17 mouse cellular contexts compared by ENCODE assay signal in the genomic region with DNA sequence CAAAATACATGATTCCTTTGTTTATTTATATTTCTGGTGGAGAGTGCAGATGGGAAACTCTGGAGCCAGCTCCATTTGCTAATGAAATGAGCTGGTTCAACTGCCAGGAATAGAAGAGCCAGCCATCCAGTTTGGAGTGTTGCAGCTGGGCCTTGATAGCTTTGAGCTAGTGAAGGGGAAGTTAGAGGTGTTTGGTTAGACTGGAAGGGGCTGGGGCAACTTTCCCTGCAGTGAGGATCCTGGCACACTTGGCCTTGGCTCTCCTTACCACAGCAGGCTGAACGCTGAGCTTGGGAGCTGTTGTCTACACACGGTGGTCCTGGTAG.
DNase-seq lines count a peak whose midpoint lies in the region; ATAC-seq and TF ChIP-seq lines count a peak whose summit lies in the region.
"Had no signal": no experiment of that assay in that cellular context is flagged by ENCODE, and none has a peak within 500 bp of the region (broad histone marks: within the 10 kb centered on the region; RNA-seq: fewer than 3 reads in every experiment).

No protein-coding gene starts in this region.

- no peak overlapping the region for H3K9ac ChIP-seq in forebrain, postnatal 0 days
- H3K9ac ChIP-seq in lung, embryonic 16.5 days (ENCODE audit: low read length): no peak overlapping the region
- no peak overlapping the region for H3K9ac ChIP-seq in limb, embryonic 11.5 days (ENCODE audit: low read length)
- H3K9ac ChIP-seq: kidney, embryonic 15.5 days; liver, embryonic 14.5 days had no signal

- TF ChIP-seq POLR2A in lung, adult 2 months (IDR thresholded peaks at IDR 0.05; ENCODE audit: borderline replicate concordance, extremely low read depth, low read depth, low read length): no peak
- no peak for TF ChIP-seq POLR2A in brain, embryonic 14.5 days (IDR thresholded peaks at IDR 0.05; ENCODE audit: borderline replicate concordance, extremely low read depth, insufficient read depth, insufficient read length, poor library complexity, severe bottlenecking)
- TF ChIP-seq POLR2A in thymus, adult 2 months (IDR thresholded peaks at IDR 0.05; ENCODE audit: control insufficient read depth, extremely low read depth, insufficient read depth, low read length, poor library complexity): no peak

- 0 out of 2 replicates have a peak, but pooled peaks cover 4% of the 10 kb centered on the region for H3K27me3 ChIP-seq in forebrain, postnatal 0 days (ENCODE audit: insufficient read depth, low read length)
- no peaks in the 10 kb centered on the region for H3K27me3 ChIP-seq in forebrain, embryonic 10.5 days (ENCODE audit: poor library complexity, severe bottlenecking)
- H3K27me3 ChIP-seq in lung, embryonic 16.5 days (ENCODE audit: control insufficient read depth, insufficient read depth, low read depth, low read length): no peaks in the 10 kb centered on the region
- H3K27me3 ChIP-seq in limb, embryonic 11.5 days (ENCODE audit: control insufficient read depth, insufficient read depth, low read length): no peaks in the 10 kb centered on the region
- no peaks in the 10 kb centered on the region for H3K27me3 ChIP-seq in thymus, adult 2 months (ENCODE audit: control insufficient read depth, insufficient read depth, low read length)
- H3K27me3 ChIP-seq: kidney, embryonic 15.5 days had no signal

- no peaks in the 10 kb centered on the region for H3K9me3 ChIP-seq in forebrain, postnatal 0 days (ENCODE audit: low read length)
- H3K9me3 ChIP-seq in forebrain, embryonic 10.5 days: no peaks in the 10 kb centered on the region
- H3K9me3 ChIP-seq in lung, embryonic 16.5 days (ENCODE audit: control insufficient read depth, low read length): no peaks in the 10 kb centered on the region
- no peaks in the 10 kb centered on the region for H3K9me3 ChIP-seq in limb, embryonic 11.5 days (ENCODE audit: control insufficient read depth, low read length)
- H3K9me3 ChIP-seq: G1E; kidney, embryonic 15.5 days had no signal

- DNase-seq in forebrain, postnatal 0 days: peak; percentile 71
- no peak for DNase-seq in forebrain, embryonic 10.5 days (ENCODE audit: extremely low spot score, low spot score)
- no peak for DNase-seq in lung, adult 2 months
- peak; percentile 62 for DNase-seq in brain, embryonic 14.5 days (ENCODE audit: low read depth)
- no peak for DNase-seq in limb, embryonic 11.5 days (ENCODE audit: low spot score)
- no peak for DNase-seq in thymus, adult 2 months
- no peak for DNase-seq in embryo, embryonic 10.5 days (ENCODE audit: low spot score)
- DNase-seq: adrenal gland, postnatal 14 days; cerebellum, postnatal 25 days; gastrocnemius, postnatal 25 days; heart, postnatal 10 days; thymus, postnatal 25 days had no signal

- no peak overlapping the region for H3K27ac ChIP-seq in forebrain, postnatal 0 days (ENCODE audit: low read depth, low read length)
- H3K27ac ChIP-seq in forebrain, embryonic 10.5 days: no peak overlapping the region
- H3K27ac ChIP-seq in lung, embryonic 16.5 days (ENCODE audit: low read length): no peak overlapping the region
- H3K27ac ChIP-seq in limb, embryonic 11.5 days (replicated peaks; ENCODE audit: low read depth, low read length): peak overlapping the region; percentile 15; the same call in 1 of the 2 replicates
- H3K27ac ChIP-seq in thymus, adult 2 months (ENCODE audit: control insufficient read depth, insufficient read depth, low read length): no peak overlapping the region
- H3K27ac ChIP-seq: kidney, embryonic 15.5 days; layer of hippocampus, adult 2 months; liver, embryonic 14.5 days had no signal

- TF ChIP-seq CTCF in forebrain, postnatal 0 days (IDR thresholded peaks at IDR 0.05; ENCODE audit: low read depth): no peak
- no peak for TF ChIP-seq CTCF in lung, adult 2 months (IDR thresholded peaks at IDR 0.05; ENCODE audit: insufficient read depth, low read length)
- no peak for TF ChIP-seq CTCF in brain, embryonic 14.5 days (IDR thresholded peaks at IDR 0.05; ENCODE audit: borderline replicate concordance, extremely low read depth, insufficient read depth, insufficient read length)
- TF ChIP-seq CTCF in thymus, adult 2 months (IDR thresholded peaks at IDR 0.05; ENCODE audit: borderline replicate concordance, control insufficient read depth, extremely low read depth, insufficient read depth, low read length, poor library complexity): no peak

- 0 out of 2 replicates have a peak, but pooled peaks cover 5% of the 10 kb centered on the region for H3K4me1 ChIP-seq in forebrain, postnatal 0 days (ENCODE audit: insufficient read depth)
- H3K4me1 ChIP-seq in forebrain, embryonic 10.5 days: peaks cover 14% of the 10 kb centered on the region; the same call in 1 of the 2 replicates
- H3K4me1 ChIP-seq in lung, embryonic 16.5 days (replicated peaks; ENCODE audit: control insufficient read depth, insufficient read depth, low read length): peaks cover 6% of the 10 kb centered on the region; the same call in 1 of the 2 replicates
- H3K4me1 ChIP-seq in lung, adult 2 months (ENCODE audit: control insufficient read depth, insufficient read depth, low read length): no peaks in the 10 kb centered on the region
- peaks cover 29% of the 10 kb centered on the region for H3K4me1 ChIP-seq in limb, embryonic 11.5 days (ENCODE audit: control insufficient read depth, insufficient read depth, low read length)
- H3K4me1 ChIP-seq in thymus, adult 2 months (replicated peaks; ENCODE audit: control insufficient read depth, insufficient read depth, low read length): no peaks in the 10 kb centered on the region

- 51% methylated on average over 2 of the region's 2 CpGs for WGBS in forebrain, postnatal 0 days
- WGBS in forebrain, embryonic 10.5 days: 91% methylated on average over 2 of the region's 2 CpGs
- 53% methylated on average over 2 of the region's 2 CpGs for WGBS in lung, embryonic 16.5 days
- 69% methylated on average over 2 of the region's 2 CpGs for WGBS in lung, adult 2 months
- 86% methylated on average over 2 of the region's 2 CpGs for WGBS in limb, embryonic 11.5 days
- WGBS in thymus, adult 2 months: 96% methylated on average over 2 of the region's 2 CpGs

- peak; percentile 87 for ATAC-seq in forebrain, postnatal 0 days
- peak; percentile 84 for ATAC-seq in lung, embryonic 16.5 days (ENCODE audit: low read depth)
- ATAC-seq in limb, embryonic 11.5 days (ENCODE audit: insufficient number of reproducible peaks, low FRiP score, low TSS enrichment, low read depth): no peak

- no peaks in the 10 kb centered on the region for H3K36me3 ChIP-seq in forebrain, postnatal 0 days (ENCODE audit: insufficient read depth)
- H3K36me3 ChIP-seq in forebrain, embryonic 10.5 days (replicated peaks): no peaks in the 10 kb centered on the region
- H3K36me3 ChIP-seq in lung, embryonic 16.5 days (ENCODE audit: control insufficient read depth, insufficient read depth, low read length): no peaks in the 10 kb centered on the region
- H3K36me3 ChIP-seq in limb, embryonic 11.5 days (ENCODE audit: control insufficient read depth, insufficient read depth, low read length): no peaks in the 10 kb centered on the region
- H3K36me3 ChIP-seq in thymus, adult 2 months (ENCODE audit: control insufficient read depth, insufficient read depth, low read length): no peaks in the 10 kb centered on the region
- H3K36me3 ChIP-seq: G1E; kidney, embryonic 15.5 days had no signal

- no peak overlapping the region for H3K4me2 ChIP-seq in forebrain, postnatal 0 days (ENCODE audit: low read depth)
- H3K4me2 ChIP-seq in lung, embryonic 16.5 days (ENCODE audit: low read depth, low read length): no peak overlapping the region
- no peak overlapping the region for H3K4me2 ChIP-seq in limb, embryonic 11.5 days (ENCODE audit: low read depth, severe bottlenecking)

- no peak overlapping the region for H3K4me3 ChIP-seq in forebrain, postnatal 0 days (ENCODE audit: low read depth, low read length)
- H3K4me3 ChIP-seq in forebrain, embryonic 10.5 days: no peak overlapping the region
- H3K4me3 ChIP-seq in lung, embryonic 16.5 days (ENCODE audit: low read length): no peak overlapping the region
- no peak overlapping the region for H3K4me3 ChIP-seq in lung, adult 2 months (replicated peaks; ENCODE audit: extremely low read depth, low read depth, low read length)
- no peak overlapping the region for H3K4me3 ChIP-seq in limb, embryonic 11.5 days (ENCODE audit: low read depth, low read length)
- no peak overlapping the region for H3K4me3 ChIP-seq in thymus, adult 2 months (ENCODE audit: control insufficient read depth, insufficient read depth, low read length)
- H3K4me3 ChIP-seq: kidney, embryonic 15.5 days had no signal

Comparison
In these comparisons a context has a peak if more than half of its experiments do, and no peak if none do; other contexts are left out.
1. DNase-seq: peak in forebrain, postnatal 0 days (single experiment) and brain, embryonic 14.5 days (single experiment); none in forebrain, embryonic 10.5 days (single experiment), lung, adult 2 months (single experiment), limb, embryonic 11.5 days (single experiment), thymus, adult 2 months (single experiment) and embryo, embryonic 10.5 days (single experiment).